Mouse (Mus musculus): ENCODE measurements around the gene Ap1s3. TPM values are rescaled to one million over a fixed set of nuclear protein-coding genes. Genes with fewer than 3 reads are reported as not detected.

The Ap1s3 gene
- polyA plus RNA-seq, 1 experiment from 2014 or later, result 0.13 TPM

GRCm38 (mm10) chr1:79589424-79589823, 82.3 kb downstream of the Ap1s3 start:
- Histone ChIP-seq H3K4me2 (no peak overlapping the region), H3K27ac (replicated peaks) (no peak overlapping the region), H3K9me3 (replicated peaks) (no peaks in the 10 kb centered on the region), H3K9ac (replicated peaks) (no peak overlapping the region), H3K4me3 (replicated peaks) (no peak overlapping the region), H3K36me3 (no peaks in the 10 kb centered on the region), H3K27me3 (replicated peaks) (no peaks in the 10 kb centered on the region), H3K4me1 (no peaks in the 10 kb centered on the region)
- 57% methylated on average over 6 of the region's 6 CpGs for WGBS
- no peak for ATAC-seq (ENCODE audit: low FRiP score)

- no peaks in the 10 kb centered on the region for H3K36me3 ChIP-seq
- H3K27ac ChIP-seq (replicated peaks), result peak overlapping the region; percentile 90
- H3K9ac ChIP-seq (replicated peaks), result peak overlapping the region; percentile 59
- no peaks in the 10 kb centered on the region for H3K27me3 ChIP-seq (replicated peaks)
- peak overlapping the region; percentile 43 for H3K4me3 ChIP-seq (replicated peaks)
- no peaks in the 10 kb centered on the region for H3K9me3 ChIP-seq (replicated peaks)
- peaks cover 6% of the 10 kb centered on the region; the same call in 1 of the 2 replicates for H3K4me1 ChIP-seq
- peak; percentile 94 for ATAC-seq (ENCODE audit: low FRiP score)
- WGBS, result 2% methylated on average over 15 of the region's 15 CpGs
- peak overlapping the region; percentile 64 for H3K4me2 ChIP-seq
Measured at GRCm38 (mm10) chr1:79581136-79581679, 90.6 kb downstream of the Ap1s3 start.

DNA sequence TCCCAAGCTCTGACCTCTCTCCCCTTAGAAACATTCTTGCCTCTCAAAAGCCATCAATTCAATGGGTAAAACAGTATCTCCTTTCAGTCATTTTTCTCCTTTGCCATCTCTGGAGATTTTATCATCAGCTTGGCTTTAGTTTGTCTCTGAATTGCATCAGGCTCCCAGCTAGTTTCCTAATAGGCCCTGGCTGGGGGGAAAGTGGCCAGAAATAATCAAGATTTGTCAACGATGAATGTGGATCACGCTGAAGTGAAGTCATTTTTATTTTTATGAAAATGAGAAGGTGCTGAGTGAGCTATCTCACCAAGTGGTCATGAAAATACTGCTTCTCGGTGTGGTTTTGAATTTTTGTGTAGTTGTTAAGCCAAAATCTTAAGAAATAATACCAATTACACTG, 94.4 kb downstream of the Ap1s3 start:
- Histone ChIP-seq H3K4me3 (replicated peaks) (no peak overlapping the region), H3K4me2 (no peak overlapping the region), H3K4me1 (peaks cover 6% of the 10 kb centered on the region; the same call in 1 of the 2 replicates), H3K9me3 (replicated peaks) (no peaks in the 10 kb centered on the region), H3K36me3 (no peaks in the 10 kb centered on the region), H3K27ac (replicated peaks) (no peak overlapping the region), H3K27me3 (replicated peaks) (no peaks in the 10 kb centered on the region), H3K9ac (replicated peaks) (no peak overlapping the region)
- WGBS, result 84% methylated on average over 3 of the region's 3 CpGs
- no peak for ATAC-seq (ENCODE audit: low FRiP score)

DNA sequence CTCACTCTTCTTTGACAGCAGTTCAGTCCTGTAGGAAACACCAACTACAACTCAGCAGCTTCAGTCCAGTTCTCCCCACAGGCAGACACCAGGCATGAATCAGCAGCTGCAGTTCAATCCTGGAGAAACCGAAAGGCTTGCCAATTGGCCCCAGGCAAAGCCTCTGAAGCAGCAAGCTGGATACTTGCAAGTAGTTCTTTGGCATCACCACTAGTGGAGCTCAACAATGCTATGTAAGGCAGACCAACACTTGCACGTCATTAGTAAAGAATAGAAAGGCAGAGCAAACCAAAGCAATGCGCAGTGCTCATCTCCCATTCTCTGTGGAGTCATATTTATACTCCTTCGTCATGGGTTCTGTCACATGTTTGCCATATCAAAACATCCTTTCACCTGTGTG, 99.9 kb downstream of the Ap1s3 start:
- no peak overlapping the region for H3K4me2 ChIP-seq
- no peak for ATAC-seq (ENCODE audit: low FRiP score)
- H3K36me3 ChIP-seq, result no peaks in the 10 kb centered on the region
- H3K27ac ChIP-seq (replicated peaks), result no peak overlapping the region
- no peak overlapping the region for H3K4me3 ChIP-seq (replicated peaks)
- no peaks in the 10 kb centered on the region for H3K4me1 ChIP-seq
- no peaks in the 10 kb centered on the region for H3K27me3 ChIP-seq (replicated peaks)
- H3K9me3 ChIP-seq (replicated peaks), result no peaks in the 10 kb centered on the region
- 79% methylated on average over 4 of the region's 4 CpGs for WGBS
- H3K9ac ChIP-seq (replicated peaks), result no peak overlapping the region

DNA sequence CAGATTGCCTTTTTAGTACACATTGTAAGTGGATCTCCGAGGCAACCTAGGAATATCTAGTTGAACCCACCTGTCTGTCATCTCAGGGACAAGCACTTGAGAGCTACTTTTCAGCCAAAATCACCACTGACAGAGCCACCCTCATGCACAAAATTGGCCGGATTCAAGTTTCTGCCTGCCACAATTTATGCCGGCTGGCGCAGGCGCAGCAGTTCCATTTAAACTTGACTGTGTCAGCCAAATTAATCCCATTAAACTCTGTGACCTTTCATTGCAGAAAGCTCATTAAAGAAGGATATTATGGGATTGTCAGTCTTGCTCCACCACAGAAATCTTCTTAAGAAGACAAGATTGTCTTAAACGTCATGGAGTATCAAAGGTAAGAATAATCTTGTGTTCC, 100.6 kb downstream of the Ap1s3 start:
- ATAC-seq (ENCODE audit: low FRiP score), result no peak
- Histone ChIP-seq H3K4me3 (replicated peaks) (no peak overlapping the region), H3K27me3 (replicated peaks) (no peaks in the 10 kb centered on the region), H3K9ac (replicated peaks) (no peak overlapping the region), H3K9me3 (replicated peaks) (no peaks in the 10 kb centered on the region), H3K4me1 (no peaks in the 10 kb centered on the region), H3K4me2 (no peak overlapping the region), H3K27ac (replicated peaks) (no peak overlapping the region), H3K36me3 (no peaks in the 10 kb centered on the region)
- 69% methylated on average over 6 of the region's 6 CpGs for WGBS

DNA sequence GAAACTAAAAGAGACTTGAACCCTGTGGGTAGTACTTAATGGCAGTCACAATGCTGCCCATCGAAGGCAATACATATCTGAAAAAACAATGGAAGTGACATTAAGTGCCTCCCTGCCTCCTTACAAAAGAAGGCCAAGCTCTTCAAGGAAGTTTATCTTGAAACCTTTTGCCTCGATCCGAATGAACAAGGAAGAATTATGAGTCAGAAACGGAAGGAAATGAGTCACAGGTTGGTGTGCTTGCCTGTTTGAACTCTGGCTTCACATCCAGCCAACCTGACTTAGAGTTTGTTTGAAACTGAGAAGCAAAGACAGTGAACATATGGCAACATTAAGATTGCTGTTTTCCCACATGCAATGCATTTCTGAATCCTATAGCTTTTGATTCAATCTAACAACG, 110.6 kb downstream of the Ap1s3 start:
- Histone ChIP-seq H3K9me3 (replicated peaks) (no peaks in the 10 kb centered on the region), H3K4me2 (no peak overlapping the region), H3K36me3 (no peaks in the 10 kb centered on the region), H3K27me3 (replicated peaks) (no peaks in the 10 kb centered on the region), H3K27ac (replicated peaks) (no peak overlapping the region), H3K9ac (replicated peaks) (no peak overlapping the region), H3K4me3 (replicated peaks) (no peak overlapping the region), H3K4me1 (no peaks in the 10 kb centered on the region)
- 66% methylated on average over 5 of the region's 5 CpGs for WGBS
- no peak for ATAC-seq (ENCODE audit: low FRiP score)

Other genes with a start within 250 kb of the Ap1s3 start
- 108 and 141 TPM in 2 replicates for gene Scg2, start 231.9 kb downstream of the Ap1s3 start, polyA plus RNA-seq (2015; fragmentation: Nextera tagmentation; extraction: Ambion mirVana)
- 40.3 and 43.9 TPM in 2 replicates for gene Mrpl44, start 104.0 kb upstream of the Ap1s3 start, polyA plus RNA-seq (2015; fragmentation: Nextera tagmentation; extraction: Ambion mirVana)
- gene Wdfy1, start 104.2 kb upstream of the Ap1s3 start, polyA plus RNA-seq (2015; fragmentation: Nextera tagmentation; extraction: Ambion mirVana), result 96.3 and 104 TPM in 2 replicates
- 382 and 384 TPM in 2 replicates for gene Serpine2, start 189.2 kb upstream of the Ap1s3 start, polyA plus RNA-seq (2015; fragmentation: Nextera tagmentation; extraction: Ambion mirVana)